Mouse (Mus musculus): Measurements from ENCODE around the gene Fam53b.

GRCm38 (mm10) chr7:132767999-132768370 lies 45.7 kb downstream of the Fam53b start:
- TF ChIP-seq POLR2A (IDR thresholded peaks at IDR 0.05; ENCODE audit: extremely low read depth, insufficient read depth, low read length) (no peak), CTCF (IDR thresholded peaks at IDR 0.05; ENCODE audit: extremely low read depth, insufficient read depth, low read length) (no peak)
